Comparison of ENCODE assay signal across 31 mouse cellular contexts in genomic region chr3:128636960-128637755, GRCm38 (mm10).
A peak's percentile ranks its signal among the peaks of the same experiment; 100 is the strongest.
DNase-seq lines count a peak whose midpoint lies in the region; ATAC-seq lines count a peak whose summit lies in the region.
"Had no signal": no experiment of that assay in that cellular context is flagged by ENCODE, and none has a peak within 500 bp of the region (broad histone marks: within the 10 kb centered on the region; RNA-seq: fewer than 3 reads in every experiment).

No protein-coding gene starts in this region.

- no peak for DNase-seq in midbrain, embryonic 11.5 days (ENCODE audit: low spot score, missing footprints)
- no peak for DNase-seq in midbrain, embryonic 10.5 days (ENCODE audit: low spot score)
- DNase-seq in adrenal gland, postnatal 4 days (ENCODE audit: low spot score in 2 of 2) = no peak
- no peak for DNase-seq in kidney, postnatal 36 days
- DNase-seq: adrenal gland, adult 8-10 months; cerebellum, adult 11 months; cerebellum, adult 9-10 months; gastrocnemius, postnatal 10 days; kidney, adult 9 months; kidney, postnatal 10 days; layer of hippocampus, adult 9-11 months; liver, embryonic 13.5 days; lung, adult 18-20 months; right cerebral cortex, adult 18-20 months; spleen, adult 18-20 months; thymus, adult 18-20 months; thymus, postnatal 25 days had no signal

- H3K9ac ChIP-seq in forebrain, embryonic 13.5 days = no peak overlapping the region
- no peak overlapping the region for H3K9ac ChIP-seq in forebrain, embryonic 12.5 days
- H3K9ac ChIP-seq in midbrain, embryonic 11.5 days (ENCODE audit: low read length) = no peak overlapping the region
- no peak overlapping the region for H3K9ac ChIP-seq in midbrain, embryonic 16.5 days (ENCODE audit: low read depth, low read length)
- H3K9ac ChIP-seq: heart, embryonic 15.5 days; limb, embryonic 15.5 days; liver, embryonic 13.5 days had no signal

- no peak overlapping the region for H3K4me3 ChIP-seq in forebrain, embryonic 13.5 days
- H3K4me3 ChIP-seq in forebrain, embryonic 12.5 days (replicated peaks) = no peak overlapping the region
- no peak overlapping the region for H3K4me3 ChIP-seq in midbrain, embryonic 11.5 days (ENCODE audit: low read depth, low read length)
- no peak overlapping the region for H3K4me3 ChIP-seq in midbrain, embryonic 10.5 days
- H3K4me3 ChIP-seq in midbrain, embryonic 16.5 days (ENCODE audit: low read depth, low read length) = no peak overlapping the region
- H3K4me3 ChIP-seq: erythroblast, embryonic 14.5 days; heart, embryonic 10.5 days; heart, embryonic 15.5 days; limb, embryonic 10.5 days; limb, embryonic 15.5 days; liver, embryonic 13.5 days; myocyte had no signal

- H3K4me2 ChIP-seq in forebrain, embryonic 13.5 days = no peak overlapping the region
- no peak overlapping the region for H3K4me2 ChIP-seq in forebrain, embryonic 12.5 days
- no peak overlapping the region for H3K4me2 ChIP-seq in midbrain, embryonic 11.5 days
- no peak overlapping the region for H3K4me2 ChIP-seq in midbrain, embryonic 16.5 days (ENCODE audit: low read length)
- H3K4me2 ChIP-seq: heart, embryonic 15.5 days; limb, embryonic 15.5 days; liver, embryonic 13.5 days had no signal

- H3K27ac ChIP-seq in forebrain, embryonic 13.5 days = no peak overlapping the region
- no peak overlapping the region for H3K27ac ChIP-seq in forebrain, embryonic 12.5 days
- H3K27ac ChIP-seq in midbrain, embryonic 11.5 days (ENCODE audit: low read depth, low read length) = no peak overlapping the region
- no peak overlapping the region for H3K27ac ChIP-seq in midbrain, embryonic 10.5 days (replicated peaks)
- H3K27ac ChIP-seq in midbrain, embryonic 16.5 days (ENCODE audit: low read length) = no peak overlapping the region
- H3K27ac ChIP-seq: heart, embryonic 10.5 days; heart, embryonic 15.5 days; limb, embryonic 10.5 days; limb, embryonic 15.5 days; liver, embryonic 13.5 days; macrophage; stomach, postnatal 0 days had no signal

- no peaks in the 10 kb centered on the region for H3K4me1 ChIP-seq in forebrain, embryonic 13.5 days
- no peaks in the 10 kb centered on the region; the same call in 1 of the 2 replicates for H3K4me1 ChIP-seq in forebrain, embryonic 12.5 days
- no peaks in the 10 kb centered on the region for H3K4me1 ChIP-seq in midbrain, embryonic 11.5 days (ENCODE audit: control insufficient read depth, insufficient read depth, low read length)
- H3K4me1 ChIP-seq in midbrain, embryonic 10.5 days = no peaks in the 10 kb centered on the region
- H3K4me1 ChIP-seq in midbrain, embryonic 16.5 days (ENCODE audit: control insufficient read depth, insufficient read depth, low read length) = 0 out of 2 replicates have a peak, but pooled peaks cover 5% of the 10 kb centered on the region
- H3K4me1 ChIP-seq: heart, embryonic 10.5 days; heart, embryonic 15.5 days; limb, embryonic 10.5 days; limb, embryonic 15.5 days; liver, embryonic 13.5 days had no signal

- H3K27me3 ChIP-seq in forebrain, embryonic 13.5 days = no peaks in the 10 kb centered on the region
- H3K27me3 ChIP-seq in forebrain, embryonic 12.5 days = no peaks in the 10 kb centered on the region
- no peaks in the 10 kb centered on the region for H3K27me3 ChIP-seq in midbrain, embryonic 11.5 days (ENCODE audit: control insufficient read depth, insufficient read depth, low read length)
- no peaks in the 10 kb centered on the region for H3K27me3 ChIP-seq in midbrain, embryonic 10.5 days (ENCODE audit: low read depth, poor library complexity, severe bottlenecking)
- H3K27me3 ChIP-seq in midbrain, embryonic 16.5 days (ENCODE audit: control insufficient read depth, insufficient read depth, low read depth, low read length) = no peaks in the 10 kb centered on the region
- H3K27me3 ChIP-seq: heart, embryonic 15.5 days; limb, embryonic 15.5 days; liver, embryonic 13.5 days had no signal

- ATAC-seq in forebrain, embryonic 13.5 days = peak; percentile 19; the same call in 1 of the 2 replicates
- no peak for ATAC-seq in forebrain, embryonic 12.5 days (ENCODE audit: low FRiP score)
- ATAC-seq in midbrain, embryonic 11.5 days (ENCODE audit: low FRiP score) = peak; percentile 62
- peak; percentile 62; the same call in 1 of the 2 replicates for ATAC-seq in midbrain, embryonic 16.5 days
- ATAC-seq: intestine, embryonic 16.5 days; lung, postnatal 0 days had no signal

- H3K36me3 ChIP-seq in forebrain, embryonic 13.5 days (ENCODE audit: poor library complexity, severe bottlenecking) = no peaks in the 10 kb centered on the region
- no peaks in the 10 kb centered on the region for H3K36me3 ChIP-seq in forebrain, embryonic 12.5 days (replicated peaks)
- no peaks in the 10 kb centered on the region for H3K36me3 ChIP-seq in midbrain, embryonic 11.5 days (ENCODE audit: control insufficient read depth, insufficient read depth, low read length)
- no peaks in the 10 kb centered on the region for H3K36me3 ChIP-seq in midbrain, embryonic 10.5 days
- H3K36me3 ChIP-seq in midbrain, embryonic 16.5 days (ENCODE audit: control insufficient read depth, insufficient read depth, low read length) = no peaks in the 10 kb centered on the region
- H3K36me3 ChIP-seq: G1E; heart, embryonic 10.5 days; heart, embryonic 15.5 days; limb, embryonic 10.5 days; limb, embryonic 15.5 days; liver, embryonic 13.5 days had no signal

- 85% methylated on average over 18 of the region's 18 CpGs for WGBS in forebrain, embryonic 13.5 days
- 85% methylated on average over 18 of the region's 18 CpGs for WGBS in forebrain, embryonic 12.5 days
- WGBS in midbrain, embryonic 11.5 days = 75% methylated on average over 18 of the region's 18 CpGs
- 83% methylated on average over 18 of the region's 18 CpGs for WGBS in midbrain, embryonic 10.5 days
- 60% methylated on average over 18 of the region's 18 CpGs for WGBS in midbrain, embryonic 16.5 days

- H3K9me3 ChIP-seq in forebrain, embryonic 13.5 days (replicated peaks) = no peaks in the 10 kb centered on the region
- no peaks in the 10 kb centered on the region for H3K9me3 ChIP-seq in forebrain, embryonic 12.5 days
- H3K9me3 ChIP-seq in midbrain, embryonic 11.5 days (ENCODE audit: control insufficient read depth, low read length) = no peaks in the 10 kb centered on the region
- H3K9me3 ChIP-seq in midbrain, embryonic 10.5 days (replicated peaks) = no peaks in the 10 kb centered on the region
- H3K9me3 ChIP-seq in midbrain, embryonic 16.5 days (replicated peaks; ENCODE audit: control insufficient read depth, low read length, poor library complexity, severe bottlenecking) = no peaks in the 10 kb centered on the region
- H3K9me3 ChIP-seq: heart, embryonic 10.5 days; heart, embryonic 15.5 days; limb, embryonic 10.5 days; limb, embryonic 15.5 days; liver, embryonic 13.5 days had no signal
